In genomic region chr8:105067905-105068304, GRCm38 (mm10) we compare ENCODE assay signal across 13 mouse cellular contexts. TPM values are rescaled to one million over a fixed set of nuclear protein-coding genes. Genes with fewer than 3 reads are reported as not detected.
"Had no signal": no experiment of that assay in that cellular context is flagged by ENCODE, and none has a peak within 500 bp of the region (broad histone marks: within the 10 kb centered on the region; RNA-seq: fewer than 3 reads in every experiment).

No protein-coding gene starts in this region.

RNA-seq across cellular contexts. Expression of gene Ces3b, which starts 15.6 kb away (rescaled TPM):
- polyA plus RNA-seq: lung, embryonic 15.5 days; lung, postnatal 0 days; macrophage; midbrain, embryonic 11.5 days; midbrain, embryonic 13.5 days; midbrain, embryonic 15.5 days; midbrain, postnatal 0 days; neural tube, embryonic 12.5 days; neural tube, embryonic 14.5 days; spleen, adult 2 months; stomach, embryonic 15.5 days; stomach, postnatal 0 days; urinary bladder, adult 2 months had no signal

RNA-seq across cellular contexts. Expression of gene Ces3a, which starts 19.5 kb away (rescaled TPM):
- polyA plus RNA-seq: lung, embryonic 15.5 days; lung, postnatal 0 days; macrophage; midbrain, embryonic 11.5 days; midbrain, embryonic 13.5 days; midbrain, embryonic 15.5 days; midbrain, postnatal 0 days; neural tube, embryonic 12.5 days; neural tube, embryonic 14.5 days; spleen, adult 2 months; stomach, embryonic 15.5 days; urinary bladder, adult 2 months had no signal
